Mouse (Mus musculus) G1E-ER4 (cell line): ENCODE measurements around the gene Myl7. TPM values are rescaled to one million over a fixed set of nuclear protein-coding genes. Genes with fewer than 3 reads are reported as not detected.

ENCODE experiments used
- GATA1 ChIP-seq: IDR thresholded peaks from one replicate; pipeline ENCODE4 v1.8.0; 2012; ENCODE audit warnings: low read length, inconsistent platforms
- polyA plus RNA-seq: library from polyadenylated mRNA; stranded (reverse); fragments of >175 nt; gene quantifications from 2 replicates; pipeline ENCODE4 v1.2.3, GENCODE M21; 2012

The Myl7 gene
- polyA plus RNA-seq, 1 experiment = not detected

- TF ChIP-seq GATA1 = no peak
Measured at GRCm38 (mm10) chr11:5907096-5907495, 8.5 kb upstream of the Myl7 start.

GRCm38 (mm10) chr11:5905778-5906518 lies 7.4 kb upstream of the Myl7 start:
- no peak for TF ChIP-seq GATA1

GRCm38 (mm10) chr11:5904871-5905270 lies 6.3 kb upstream of the Myl7 start:
- no peak for TF ChIP-seq GATA1

- no peak for TF ChIP-seq GATA1
Measured at GRCm38 (mm10) chr11:5904357-5904756, 5.8 kb upstream of the Myl7 start.

- TF ChIP-seq GATA1 = no peak
Measured at GRCm38 (mm10) chr11:5903844-5904243, 5.3 kb upstream of the Myl7 start.

GRCm38 (mm10) chr11:5902390-5902789 lies 3.8 kb upstream of the Myl7 start:
- TF ChIP-seq GATA1 = no peak

- no peak for TF ChIP-seq GATA1
Measured at GRCm38 (mm10) chr11:5901950-5902349, 3.4 kb upstream of the Myl7 start.

- no peak for TF ChIP-seq GATA1
Measured at GRCm38 (mm10) chr11:5901320-5901719, 2.7 kb upstream of the Myl7 start.

GRCm38 (mm10) chr11:5899286-5899685 lies 704 bp upstream of the Myl7 start:
- no peak for TF ChIP-seq GATA1

GRCm38 (mm10) chr11:5897839-5898238 lies 743 bp downstream of the Myl7 start:
- TF ChIP-seq GATA1 = no peak

- TF ChIP-seq GATA1 = no peak
Measured at GRCm38 (mm10) chr11:5897230-5897629, 1.4 kb downstream of the Myl7 start.

GRCm38 (mm10) chr11:5893807-5894206 lies 4.8 kb downstream of the Myl7 start:
- TF ChIP-seq GATA1 = no peak

GRCm38 (mm10) chr11:5892810-5893368 lies 5.7 kb downstream of the Myl7 start:
- no peak for TF ChIP-seq GATA1

GRCm38 (mm10) chr11:5892151-5892591 lies 6.4 kb downstream of the Myl7 start:
- no peak for TF ChIP-seq GATA1

GRCm38 (mm10) chr11:5887250-5887649 lies 11.3 kb downstream of the Myl7 start:
- no peak for TF ChIP-seq GATA1

- TF ChIP-seq GATA1 = no peak
Measured at GRCm38 (mm10) chr11:5886187-5886586, 12.4 kb downstream of the Myl7 start.

- TF ChIP-seq GATA1 = no peak
Measured at GRCm38 (mm10) chr11:5882518-5882917, 16.1 kb downstream of the Myl7 start.
